Mouse (Mus musculus) splenic B cell, adult 2 months (primary cell): ENCODE measurements at regions not wholly inside any gene's neighbourhood (a gene's known extent, or its start where the extent isn't known, plus 50 kb on each side); places are given as distances from the start of the nearest gene placed in this dataset.
"Not testable (repeated sequence)": the region's sequence is repeated elsewhere in the genome, so short reads cannot be mapped to it uniquely, and the experiment has no call there.

Experiments used
- DNase-seq: peaks from one replicate; pipeline ENCODE4 v3.0.0-alpha.2; 2011; ENCODE audit warnings: low read depth, low spot score
- H3K27me3 ChIP-seq: 2 replicates; pipeline ENCODE4 v1.6.1; 2012; ENCODE audit warnings: mild to moderate bottlenecking, low read length, moderate library complexity, mixed read lengths; ENCODE audit not compliant: control insufficient read depth, poor library complexity, insufficient read depth, severe bottlenecking
- H3K36me3 ChIP-seq: 2 replicates; pipeline ENCODE4 v1.6.1; 2012; ENCODE audit warnings: mild to moderate bottlenecking, low read length, moderate library complexity, mixed read lengths; ENCODE audit not compliant: control insufficient read depth, poor library complexity, insufficient read depth, severe bottlenecking

- DNase-seq, result no peak
- H3K27me3 ChIP-seq, result no peaks in the 10 kb centered on the region
Observed at GRCm38 (mm10) chr1:64408807-64409582, 123.5 kb upstream of the Creb1 start.

DNA sequence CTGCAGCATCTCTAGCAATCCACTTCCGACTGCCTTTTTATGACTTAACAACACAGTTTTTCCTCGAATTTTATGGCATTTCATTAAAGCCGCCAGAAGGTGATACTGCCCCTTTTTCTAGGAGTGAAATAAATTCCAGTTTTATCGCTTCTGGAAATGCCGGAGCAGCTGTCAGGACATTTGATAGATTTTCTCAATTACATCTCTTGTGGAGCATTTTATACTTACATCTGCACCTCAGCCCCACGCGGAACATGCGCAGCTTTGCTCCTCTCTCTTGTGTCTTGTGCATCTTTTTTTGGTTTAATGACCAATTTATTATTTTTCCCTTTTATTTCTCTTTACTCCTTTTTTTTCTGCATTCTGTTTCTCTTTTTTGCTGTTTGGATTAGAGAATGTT lies 140.9 kb upstream of the Creb1 start:
- H3K27me3 ChIP-seq, result no peaks in the 10 kb centered on the region; the same call in 1 of the 2 replicates
- no peak for DNase-seq
- H3K36me3 ChIP-seq, result no peaks in the 10 kb centered on the region

More at GRCm38 (mm10) chr1:64408807-64409582, 123.5 kb upstream of the Creb1 start:
- no peaks in the 10 kb centered on the region for H3K36me3 ChIP-seq

- DNase-seq, result no peak
- no peaks in the 10 kb centered on the region for H3K36me3 ChIP-seq
- H3K27me3 ChIP-seq, result no peaks in the 10 kb centered on the region
Observed at GRCm38 (mm10) chr1:64381264-64381663, 151.2 kb upstream of the Creb1 start.

- not testable (repeated sequence) for DNase-seq, H3K36me3 ChIP-seq, H3K27me3 ChIP-seq
Observed at GRCm38 (mm10) chr1:64376426-64376825, 156.0 kb upstream of the Creb1 start.

DNA sequence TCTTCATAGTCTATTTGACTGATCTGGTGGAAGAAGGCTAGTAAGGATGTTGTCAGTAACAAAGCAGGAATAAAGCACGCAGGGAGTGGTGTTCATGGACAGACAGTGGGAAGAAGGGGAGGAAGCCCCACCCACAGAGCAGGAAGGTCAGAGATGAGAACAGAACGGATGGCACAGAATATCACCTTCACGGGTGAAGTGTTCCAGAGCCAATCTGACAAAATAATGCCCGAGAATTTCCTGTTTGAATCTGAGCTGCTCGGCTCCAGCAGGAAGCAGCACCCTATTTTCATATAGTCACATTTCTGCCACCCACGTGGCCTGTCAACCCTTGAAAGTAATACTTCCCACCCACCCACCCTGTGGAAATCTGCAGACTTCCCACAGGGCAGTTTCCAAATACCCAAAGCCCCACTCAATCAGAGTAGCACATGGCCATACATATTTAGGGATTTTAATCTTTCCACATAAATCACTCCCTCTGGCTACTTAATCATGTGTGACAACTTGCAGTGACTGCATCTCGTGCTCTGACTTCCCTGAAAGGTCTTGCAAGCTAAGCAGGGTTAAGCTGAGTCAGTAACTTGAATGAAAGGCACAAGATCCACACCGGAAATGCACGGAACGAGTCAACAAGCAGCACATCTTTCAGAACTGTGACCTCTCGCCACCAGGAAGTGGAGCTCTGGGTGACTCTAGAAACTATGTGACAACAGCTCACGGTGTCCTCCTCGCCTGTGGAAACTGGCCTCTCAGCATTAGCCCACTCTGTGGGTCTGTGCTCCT lies 158.0 kb upstream of the Creb1 start:
- DNase-seq, result peak; percentile 13
- Histone ChIP-seq H3K27me3 (no peaks in the 10 kb centered on the region), H3K36me3 (no peaks in the 10 kb centered on the region)

GRCm38 (mm10) chr1:64364095-64364494 lies 168.3 kb upstream of the Creb1 start:
- Histone ChIP-seq H3K27me3 (no peaks in the 10 kb centered on the region), H3K36me3 (no peaks in the 10 kb centered on the region)
- DNase-seq, result no peak

DNA sequence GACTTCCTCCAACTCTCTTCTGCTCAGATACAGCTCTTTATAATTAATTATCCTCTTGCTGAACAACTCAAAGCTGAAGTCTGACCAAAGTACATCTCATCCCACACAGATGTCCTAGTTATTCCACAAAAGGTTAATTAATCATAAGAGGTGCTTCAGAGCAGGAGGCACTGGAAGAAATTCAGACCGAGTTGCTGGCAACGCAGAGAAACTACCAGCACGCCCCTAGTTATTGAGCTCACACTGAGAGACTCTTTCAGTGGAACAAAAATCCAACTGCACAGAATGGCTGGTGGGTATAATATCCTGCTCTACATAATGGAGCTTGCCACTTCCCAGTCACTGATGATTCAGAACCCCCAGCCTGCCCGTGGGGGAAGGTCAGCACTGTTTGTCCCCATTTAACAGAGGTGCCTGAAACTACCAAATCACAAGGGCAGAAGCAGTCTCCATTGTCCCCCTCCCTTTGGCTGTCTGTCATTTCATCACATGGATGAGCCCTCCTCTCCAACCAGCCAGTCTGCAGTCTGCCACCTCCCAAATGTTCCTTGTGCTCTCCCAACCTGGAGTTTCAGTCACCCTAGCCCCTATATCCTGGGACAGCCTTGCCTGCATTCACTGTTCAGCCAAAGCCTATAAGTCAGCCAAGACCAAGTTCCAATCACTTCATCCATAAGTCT lies 170.3 kb upstream of the Creb1 start:
- DNase-seq, result no peak
- Histone ChIP-seq H3K27me3 (no peaks in the 10 kb centered on the region), H3K36me3 (no peaks in the 10 kb centered on the region)

DNA sequence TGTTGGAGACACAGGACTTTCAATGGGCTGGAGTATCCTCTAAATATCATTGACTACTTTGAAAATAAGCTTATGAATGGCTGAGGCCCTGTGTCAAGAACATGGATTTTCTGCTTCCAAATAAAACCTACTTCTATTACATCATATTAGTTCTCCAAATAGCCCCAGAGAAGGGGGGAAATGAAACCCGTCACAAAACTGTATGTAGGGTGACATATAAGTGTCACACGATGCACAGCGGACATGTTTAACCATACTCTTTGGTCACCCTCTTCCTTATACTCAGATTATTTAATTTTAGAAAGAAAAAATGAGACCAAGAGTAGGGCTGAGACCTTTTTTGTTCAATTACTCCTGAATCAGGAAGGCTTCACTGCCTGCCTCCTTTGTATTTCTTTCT lies 189.2 kb upstream of the Creb1 start:
- H3K36me3 ChIP-seq, result no peaks in the 10 kb centered on the region
- H3K27me3 ChIP-seq, result no peaks in the 10 kb centered on the region
- DNase-seq, result no peak

- DNase-seq, result no peak
Observed at GRCm38 (mm10) chr1:64341596-64341995, 190.8 kb upstream of the Creb1 start.

DNA sequence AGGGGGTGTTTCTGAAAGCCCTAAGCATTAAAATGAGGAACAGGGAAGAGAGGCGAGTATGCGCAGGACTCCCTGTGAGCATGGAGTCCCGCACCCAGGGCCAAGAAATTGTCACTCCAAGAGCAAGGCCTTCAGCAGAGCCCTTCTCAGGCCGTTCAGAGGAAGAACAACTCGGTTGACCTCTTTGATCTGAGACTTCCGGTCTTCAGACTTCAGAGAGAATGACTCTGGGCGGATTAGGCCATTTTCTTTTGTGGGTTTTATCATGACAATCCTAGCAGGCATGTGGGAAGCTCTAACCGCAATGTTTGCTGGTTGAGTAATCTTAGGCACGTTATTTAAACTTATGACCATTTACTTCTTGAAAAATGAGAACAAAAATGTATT lies 193.9 kb upstream of the Creb1 start:
- Histone ChIP-seq H3K36me3 (no peaks in the 10 kb centered on the region), H3K27me3 (no peaks in the 10 kb centered on the region)
- no peak for DNase-seq

More at GRCm38 (mm10) chr1:64341596-64341995, 190.8 kb upstream of the Creb1 start:
- Histone ChIP-seq H3K27me3 (no peaks in the 10 kb centered on the region), H3K36me3 (no peaks in the 10 kb centered on the region)

- Histone ChIP-seq H3K36me3 (no peaks in the 10 kb centered on the region), H3K27me3 (no peaks in the 10 kb centered on the region)
- DNase-seq, result no peak
Observed at GRCm38 (mm10) chr1:64337619-64338574, 194.5 kb upstream of the Creb1 start.

GRCm38 (mm10) chr1:64331566-64331965 lies 200.9 kb upstream of the Creb1 start:
- no peak for DNase-seq
- H3K36me3 ChIP-seq, result no peaks in the 10 kb centered on the region
- no peaks in the 10 kb centered on the region for H3K27me3 ChIP-seq

GRCm38 (mm10) chr1:64330721-64331120 lies 201.7 kb upstream of the Creb1 start:
- no peaks in the 10 kb centered on the region for H3K36me3 ChIP-seq
- no peak for DNase-seq
- H3K27me3 ChIP-seq, result no peaks in the 10 kb centered on the region

DNA sequence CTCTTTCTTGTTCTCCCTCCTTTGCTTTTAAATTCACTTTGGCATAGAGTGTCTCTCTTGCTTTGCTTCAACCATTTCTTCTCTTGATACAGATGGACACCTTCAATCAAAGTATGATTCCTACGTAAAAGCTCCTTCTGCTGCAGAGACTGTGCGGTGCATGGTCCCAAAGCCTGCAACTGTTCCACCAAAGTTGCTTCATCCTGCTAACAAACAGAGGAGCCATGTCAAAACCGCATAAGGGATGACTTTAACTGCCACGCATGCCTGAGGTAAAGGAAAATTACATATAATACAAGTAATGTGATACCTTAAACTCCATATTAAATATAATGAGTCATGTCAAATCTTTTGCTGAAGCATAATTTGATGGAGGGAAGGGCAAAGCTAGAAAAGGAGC lies 200.1 kb upstream of the Klf7 start:
- no peaks in the 10 kb centered on the region for H3K36me3 ChIP-seq

More for the DNA sequence above, 200.1 kb upstream of the Klf7 start:
- no peak for DNase-seq
- no peaks in the 10 kb centered on the region for H3K27me3 ChIP-seq
